Mouse (Mus musculus): ENCODE measurements around the gene Rgl3. TPM values are rescaled to one million over a fixed set of nuclear protein-coding genes. Genes with fewer than 3 reads are reported as not detected.

Rgl3 gene
- total RNA-seq (2014; rRNA removed; ENCODE audit: low replicate concordance) (0.39 and 11.4 TPM in 2 replicates), polyA plus RNA-seq (2015; fragmentation: Nextera tagmentation; extraction: Ambion mirVana) (0.63 and 0.75 TPM in 2 replicates)

- H3K36me3 ChIP-seq (replicated peaks; ENCODE audit: control insufficient read depth, insufficient read depth, low read length): no peaks in the 10 kb centered on the region
- H3K9ac ChIP-seq (replicated peaks; ENCODE audit: low read depth, low read length): peak within 1 kb of the TSS; percentile 40; the same call in 1 of the 2 replicates
- ATAC-seq (ENCODE audit: insufficient read depth, low read depth) (peak; percentile 38; the same call in 1 of the 2 replicates), DNase-seq (ENCODE audit: low spot score) (no peak)
- WGBS: under 1% methylated on average over 42 of the region's 42 CpGs
- H3K4me1 ChIP-seq (ENCODE audit: control insufficient read depth, insufficient read depth): peaks cover 19% of the 10 kb centered on the region
- H3K4me2 ChIP-seq (ENCODE audit: low read depth, low read length): peak within 1 kb of the TSS; percentile 86
- TF ChIP-seq EP300 (IDR thresholded peaks at IDR 0.05; ENCODE audit: low read depth) (no peak), CTCF (IDR thresholded peaks at IDR 0.05; ENCODE audit: low read depth) (no peak)
- H3K27ac ChIP-seq (ENCODE audit: low read depth): no peak within 1 kb of the TSS
- no peaks in the 10 kb centered on the region for H3K9me3 ChIP-seq (replicated peaks; ENCODE audit: control insufficient read depth, low read length)
- peaks cover 90% of the 10 kb centered on the region for H3K27me3 ChIP-seq (ENCODE audit: control insufficient read depth, insufficient read depth, low read length)
- peak within 1 kb of the TSS; percentile 57 for H3K4me3 ChIP-seq (ENCODE audit: low read depth, low read length)
These were observed at the start of gene Rgl3 for GRCm38 (mm10) chr9:21989230-21990110. Rgl3 (minus strand) TSS chr9:21989446.

- no peak overlapping the region for H3K27ac ChIP-seq (ENCODE audit: low read depth)
- no peak for ATAC-seq (ENCODE audit: insufficient read depth, low read depth)
- DNase-seq (ENCODE audit: low spot score): no peak
- no peak overlapping the region for H3K4me2 ChIP-seq (ENCODE audit: low read depth, low read length)
- no peaks in the 10 kb centered on the region for H3K36me3 ChIP-seq (replicated peaks; ENCODE audit: control insufficient read depth, insufficient read depth, low read length)
- H3K9me3 ChIP-seq (replicated peaks; ENCODE audit: control insufficient read depth, low read length): no peaks in the 10 kb centered on the region
- H3K4me3 ChIP-seq (ENCODE audit: low read depth, low read length): no peak overlapping the region
- WGBS: 71% methylated on average over 10 of the region's 10 CpGs
- H3K4me1 ChIP-seq (ENCODE audit: control insufficient read depth, insufficient read depth): no peaks in the 10 kb centered on the region
- H3K9ac ChIP-seq (replicated peaks; ENCODE audit: low read depth, low read length): no peak overlapping the region
- TF ChIP-seq EP300 (IDR thresholded peaks at IDR 0.05; ENCODE audit: low read depth) (no peak), CTCF (IDR thresholded peaks at IDR 0.05; ENCODE audit: low read depth) (no peak)
- no peaks in the 10 kb centered on the region for H3K27me3 ChIP-seq (ENCODE audit: control insufficient read depth, insufficient read depth, low read length)
These were observed 48.6 kb upstream of the Rgl3 start for GRCm38 (mm10) chr9:22037826-22038225.

DNA sequence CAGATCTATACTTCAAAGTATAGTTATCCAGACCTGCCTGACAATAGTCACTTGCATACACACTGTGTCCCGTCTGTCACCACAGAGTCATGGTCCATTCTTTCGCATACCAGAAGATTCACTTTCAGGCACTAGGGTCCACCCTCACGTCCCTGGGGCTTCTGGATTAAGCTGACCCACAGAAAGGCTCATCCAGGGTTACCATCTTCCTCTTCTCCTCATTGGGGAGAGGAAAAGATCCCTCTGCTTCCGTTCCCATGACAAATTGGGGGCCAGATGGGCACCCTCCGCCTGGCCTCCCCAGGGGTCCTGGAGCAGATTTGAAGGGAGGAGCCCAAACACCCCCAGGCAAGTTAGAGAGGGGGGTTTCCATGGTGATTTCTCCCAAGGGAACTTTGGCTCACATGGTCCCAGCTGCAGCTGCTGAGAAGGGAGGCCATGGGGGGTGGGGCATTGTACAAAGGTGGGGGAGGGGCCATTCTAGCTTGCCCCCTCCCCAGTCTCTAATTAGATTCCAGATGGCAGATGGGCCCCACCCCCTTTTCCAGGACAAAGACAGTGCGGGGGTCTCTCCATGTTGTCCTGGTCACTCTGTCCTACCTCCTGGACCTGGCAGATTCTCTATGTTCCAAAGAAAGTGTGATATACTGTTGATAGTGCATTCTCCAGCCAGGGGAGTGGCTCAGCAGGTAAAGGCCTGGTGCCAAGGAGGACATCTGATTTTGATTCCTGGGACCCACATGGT is 46.2 kb upstream of the Rgl3 start:
- ATAC-seq (ENCODE audit: insufficient read depth, low read depth) (no peak), DNase-seq (ENCODE audit: low spot score) (no peak)
- no peak overlapping the region for H3K4me3 ChIP-seq (ENCODE audit: low read depth, low read length)
- H3K4me1 ChIP-seq (ENCODE audit: control insufficient read depth, insufficient read depth): no peaks in the 10 kb centered on the region
- H3K27me3 ChIP-seq (ENCODE audit: control insufficient read depth, insufficient read depth, low read length): no peaks in the 10 kb centered on the region
- no peak overlapping the region for H3K27ac ChIP-seq (ENCODE audit: low read depth)
- H3K9ac ChIP-seq (replicated peaks; ENCODE audit: low read depth, low read length): no peak overlapping the region
- no peak overlapping the region for H3K4me2 ChIP-seq (ENCODE audit: low read depth, low read length)
- TF ChIP-seq EP300 (IDR thresholded peaks at IDR 0.05; ENCODE audit: low read depth): no peak
- no peak for TF ChIP-seq CTCF (IDR thresholded peaks at IDR 0.05; ENCODE audit: low read depth)
- WGBS: 57% methylated on average over 6 of the region's 6 CpGs
- no peaks in the 10 kb centered on the region for H3K9me3 ChIP-seq (replicated peaks; ENCODE audit: control insufficient read depth, low read length)
- H3K36me3 ChIP-seq (replicated peaks; ENCODE audit: control insufficient read depth, insufficient read depth, low read length): no peaks in the 10 kb centered on the region

GRCm38 (mm10) chr9:22030386-22030785 is 41.1 kb upstream of the Rgl3 start:
- no peak overlapping the region for H3K4me2 ChIP-seq (ENCODE audit: low read depth, low read length)
- ATAC-seq (ENCODE audit: insufficient read depth, low read depth) (no peak), DNase-seq (ENCODE audit: low spot score) (no peak)
- 82% methylated on average over 9 of the region's 9 CpGs for WGBS
- H3K27ac ChIP-seq (ENCODE audit: low read depth): no peak overlapping the region
- H3K9me3 ChIP-seq (replicated peaks; ENCODE audit: control insufficient read depth, low read length): no peaks in the 10 kb centered on the region
- H3K27me3 ChIP-seq (ENCODE audit: control insufficient read depth, insufficient read depth, low read length): no peaks in the 10 kb centered on the region
- no peak overlapping the region for H3K4me3 ChIP-seq (ENCODE audit: low read depth, low read length)
- H3K4me1 ChIP-seq (ENCODE audit: control insufficient read depth, insufficient read depth): no peaks in the 10 kb centered on the region
- no peaks in the 10 kb centered on the region for H3K36me3 ChIP-seq (replicated peaks; ENCODE audit: control insufficient read depth, insufficient read depth, low read length)
- H3K9ac ChIP-seq (replicated peaks; ENCODE audit: low read depth, low read length): no peak overlapping the region
- no peak for TF ChIP-seq EP300 (IDR thresholded peaks at IDR 0.05; ENCODE audit: low read depth)
- no peak for TF ChIP-seq CTCF (IDR thresholded peaks at IDR 0.05; ENCODE audit: low read depth)

GRCm38 (mm10) chr9:22028467-22028866 is 39.2 kb upstream of the Rgl3 start:
- TF ChIP-seq CTCF (IDR thresholded peaks at IDR 0.05; ENCODE audit: low read depth) (no peak), EP300 (IDR thresholded peaks at IDR 0.05; ENCODE audit: low read depth) (no peak)
- Histone ChIP-seq H3K4me1 (ENCODE audit: control insufficient read depth, insufficient read depth) (no peaks in the 10 kb centered on the region), H3K9ac (replicated peaks; ENCODE audit: low read depth, low read length) (no peak overlapping the region), H3K27me3 (ENCODE audit: control insufficient read depth, insufficient read depth, low read length) (no peaks in the 10 kb centered on the region), H3K27ac (ENCODE audit: low read depth) (no peak overlapping the region), H3K4me2 (ENCODE audit: low read depth, low read length) (no peak overlapping the region), H3K9me3 (replicated peaks; ENCODE audit: control insufficient read depth, low read length) (no peaks in the 10 kb centered on the region), H3K36me3 (replicated peaks; ENCODE audit: control insufficient read depth, insufficient read depth, low read length) (no peaks in the 10 kb centered on the region), H3K4me3 (ENCODE audit: low read depth, low read length) (no peak overlapping the region)
- ATAC-seq (ENCODE audit: insufficient read depth, low read depth): no peak
- no peak for DNase-seq (ENCODE audit: low spot score)
- WGBS: 46% methylated on average over 7 of the region's 7 CpGs

Data from heart, postnatal 0 days (tissue).